Mouse (Mus musculus) kidney, postnatal 10 days (tissue): ENCODE data around the gene Gm49378.

Source experiments
- DNase-seq: peaks from one replicate; pipeline ENCODE4 v3.0.0; 2021; ENCODE audit warnings: mixed read lengths

Gm49378 gene

DNA sequence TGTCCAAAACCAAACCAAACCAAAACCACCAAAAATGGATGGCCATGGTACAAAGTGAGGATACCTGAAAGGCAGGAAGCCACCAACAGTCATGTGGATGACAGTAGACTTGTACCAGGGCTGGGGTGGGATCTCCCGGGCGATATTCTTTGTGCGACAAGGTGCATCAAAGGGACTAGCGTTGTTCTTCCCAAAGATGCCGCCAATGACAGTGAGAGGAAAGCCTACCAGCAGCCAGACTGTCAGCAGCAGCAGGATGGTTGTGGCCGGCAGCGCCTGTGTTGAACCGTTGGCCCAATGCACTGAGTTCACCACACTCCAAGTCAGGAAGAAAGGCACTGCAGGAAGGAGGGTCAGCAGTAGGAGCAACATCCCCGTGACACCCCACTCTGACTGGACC, at the start of gene Gm49378:
TSS of gene Gm49378 (minus strand) at position 101 of the 400 bp plus-strand sequence.
- no peak for DNase-seq

DNA sequence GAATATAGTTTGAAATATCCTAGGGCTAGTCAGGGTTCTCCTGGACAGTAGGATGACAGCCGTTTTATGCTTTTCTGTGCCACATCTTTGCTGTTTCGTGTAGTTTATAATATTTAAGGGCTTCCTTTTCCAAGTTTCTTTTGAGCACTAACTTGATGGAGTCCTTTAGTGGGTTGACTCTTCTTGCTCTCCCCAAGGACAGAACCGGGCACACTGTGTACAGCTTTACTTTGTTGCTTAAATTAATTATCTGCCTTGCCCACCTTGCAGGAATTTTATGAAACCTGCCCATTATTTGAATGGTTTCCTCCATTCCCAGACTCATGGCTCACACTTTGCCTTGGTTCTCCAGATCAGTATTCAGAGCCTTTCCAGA, 44.4 kb upstream of the Gm49378 start:
- DNase-seq, result no peak

DNA sequence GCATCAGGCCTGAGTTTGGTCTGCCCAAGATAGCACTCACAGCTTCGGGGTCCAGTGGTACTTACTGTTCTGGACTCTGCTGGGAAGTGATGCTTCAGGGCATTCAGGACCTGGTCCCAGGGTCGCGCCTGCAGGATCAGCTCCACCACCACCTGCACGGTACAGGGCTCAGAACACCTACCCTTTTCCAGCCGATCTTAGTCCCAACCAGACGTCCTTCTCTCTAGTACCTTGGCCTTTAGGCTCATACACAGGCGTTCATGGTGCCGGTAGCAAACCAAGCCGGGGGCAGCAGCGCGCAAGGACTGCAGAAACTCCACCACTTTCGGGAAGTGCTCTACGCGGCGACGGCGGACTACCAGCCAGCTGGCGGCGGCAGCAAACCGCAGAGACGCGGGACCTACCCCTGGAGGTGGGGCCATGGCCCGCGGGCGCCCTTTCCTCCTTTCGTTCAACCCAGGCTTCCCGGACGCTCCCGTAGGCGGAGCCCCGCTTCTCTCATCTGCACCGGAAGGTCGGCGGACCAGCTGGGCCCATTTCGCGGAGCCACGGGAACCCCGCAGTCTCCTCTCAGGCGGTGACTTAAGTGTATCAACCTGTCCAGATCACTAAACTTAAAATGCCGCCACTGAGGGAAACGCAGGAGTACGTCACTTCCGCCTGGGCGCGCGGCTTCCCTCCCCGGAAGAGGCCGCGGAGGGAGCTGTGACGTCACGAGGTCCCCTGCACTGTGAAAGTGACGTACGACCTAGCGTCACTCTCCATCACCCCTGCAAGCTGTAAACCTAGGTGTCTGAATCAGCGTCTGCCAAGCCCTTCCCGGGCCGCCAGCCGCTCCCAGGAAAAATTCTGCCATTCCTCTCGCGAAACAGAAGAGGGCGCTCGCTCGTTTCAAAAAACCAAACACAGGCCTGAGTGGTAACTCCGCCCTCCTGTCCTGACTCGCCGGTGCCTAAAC, 43.7 kb upstream of the Gm49378 start, which contains the start of gene Tinf2:
TSS of gene Tinf2 (minus strand) at position 661 of the 958 bp plus-strand sequence.
- DNase-seq, result peak; percentile 96

GRCm38 (mm10) chr14:55677615-55678014, 39.9 kb upstream of the Gm49378 start:
- no peak for DNase-seq

GRCm38 (mm10) chr14:55672741-55673060, 35.0 kb upstream of the Gm49378 start:
- no peak for DNase-seq

DNA sequence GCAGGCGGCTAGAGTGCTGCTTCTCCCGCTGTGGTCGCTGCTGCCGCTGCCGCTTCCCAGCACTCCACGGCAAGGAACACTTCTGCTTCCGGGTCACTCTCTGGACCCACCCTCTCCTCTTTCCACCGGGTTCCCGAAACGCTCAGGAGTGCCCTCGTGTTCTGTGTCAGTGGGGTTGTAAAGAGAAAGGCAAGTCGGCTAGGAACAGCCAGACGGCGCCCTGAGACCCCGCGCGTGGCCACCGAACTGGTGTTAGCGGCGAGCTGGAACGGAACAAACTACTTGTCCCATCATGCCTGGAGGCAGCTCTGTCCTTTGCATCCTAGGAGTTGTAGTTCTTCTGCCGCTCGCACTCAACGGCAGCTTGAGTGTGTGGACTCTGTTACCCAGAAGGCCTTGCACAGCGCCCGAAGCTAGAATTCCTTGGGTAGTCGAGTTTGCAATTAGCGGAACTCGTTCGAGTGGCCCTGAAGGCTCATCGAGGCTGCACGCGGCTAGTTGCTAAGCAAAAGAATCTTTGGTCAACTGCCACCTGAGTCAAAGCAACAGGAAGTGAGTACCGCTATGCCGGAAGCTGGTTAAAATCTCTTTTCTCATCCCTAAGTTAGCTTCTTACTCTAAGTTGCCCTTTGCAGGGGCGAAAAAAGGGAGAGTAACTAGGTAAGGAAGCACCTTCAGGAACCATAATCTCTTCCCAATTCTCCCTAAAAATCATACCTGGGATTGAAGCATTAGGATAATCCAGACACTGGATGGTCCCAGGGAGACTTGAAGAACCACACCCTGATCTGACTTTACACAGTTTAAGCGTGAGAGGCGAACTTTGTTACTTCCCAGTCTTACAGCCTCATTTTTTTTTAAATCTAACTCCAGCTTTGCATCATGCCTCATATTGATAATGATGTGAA, 34.4 kb upstream of the Gm49378 start, which contains the start of the genes Gmpr2 and Nedd8:
TSS of gene Gmpr2 (plus strand) at position 109 of the 908 bp plus-strand sequence.
TSS of gene Nedd8 (minus strand) at position 292 of the 908 bp plus-strand sequence.
- peak; percentile 91 for DNase-seq

- DNase-seq, result no peak
These were observed 33.8 kb upstream of the Gm49378 start for GRCm38 (mm10) chr14:55671486-55671832.

DNA sequence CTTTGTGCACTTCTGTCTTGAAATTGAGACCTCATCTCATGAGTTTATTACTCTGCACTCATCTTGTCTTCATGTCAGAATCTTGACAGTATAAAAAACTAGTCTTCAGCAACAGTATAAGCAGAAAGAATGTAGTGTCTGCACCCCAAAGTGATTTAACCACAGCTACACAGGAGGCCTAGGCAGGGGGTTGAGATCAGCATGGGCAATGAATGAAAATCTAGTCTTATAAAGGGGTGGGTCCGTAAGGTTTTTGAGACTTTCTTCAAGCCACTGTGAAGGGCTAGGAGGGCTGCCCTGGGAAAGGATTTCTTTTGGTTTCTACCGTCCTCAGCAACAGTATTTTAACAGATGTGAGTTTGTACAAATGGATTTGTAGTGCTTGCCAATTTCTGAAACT, 22.9 kb upstream of the Gm49378 start:
- DNase-seq, result no peak

DNA sequence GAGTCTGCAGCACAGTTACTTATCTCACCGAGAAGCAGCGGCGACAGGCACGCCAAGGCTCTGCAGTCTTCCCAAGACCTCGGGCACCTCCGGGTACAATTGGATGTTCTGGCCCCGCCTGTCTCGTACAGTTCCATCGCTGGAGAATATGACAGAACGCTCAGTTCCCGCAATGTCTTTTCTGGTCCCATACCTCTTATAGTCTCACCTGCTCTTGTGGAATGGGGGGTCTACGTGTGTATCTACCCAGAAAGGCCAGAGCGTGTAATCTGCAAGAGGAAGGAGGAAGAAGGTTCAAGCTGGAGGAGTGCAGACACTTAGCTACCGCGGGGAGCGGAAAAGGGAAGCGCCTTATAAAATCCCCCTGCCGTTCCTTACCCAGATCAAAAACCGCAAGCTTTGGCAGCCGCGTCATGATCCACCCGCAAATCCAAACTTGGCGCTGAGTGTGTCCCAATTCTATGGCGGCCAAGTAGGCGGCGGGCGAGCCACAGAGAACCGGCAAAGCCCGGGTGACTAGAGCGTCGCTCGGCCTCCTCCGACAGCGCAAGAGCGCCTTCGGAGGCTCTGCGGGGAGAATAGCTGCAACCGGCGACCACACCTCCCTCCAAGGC, 22.4 kb upstream of the Gm49378 start, which contains the start of gene Mdp1:
TSS of gene Mdp1 (minus strand) at position 549 of the 614 bp plus-strand sequence.
- DNase-seq, result peak; percentile 87

- no peak for DNase-seq
These were observed 20.3 kb upstream of the Gm49378 start for GRCm38 (mm10) chr14:55658011-55658410.

DNA sequence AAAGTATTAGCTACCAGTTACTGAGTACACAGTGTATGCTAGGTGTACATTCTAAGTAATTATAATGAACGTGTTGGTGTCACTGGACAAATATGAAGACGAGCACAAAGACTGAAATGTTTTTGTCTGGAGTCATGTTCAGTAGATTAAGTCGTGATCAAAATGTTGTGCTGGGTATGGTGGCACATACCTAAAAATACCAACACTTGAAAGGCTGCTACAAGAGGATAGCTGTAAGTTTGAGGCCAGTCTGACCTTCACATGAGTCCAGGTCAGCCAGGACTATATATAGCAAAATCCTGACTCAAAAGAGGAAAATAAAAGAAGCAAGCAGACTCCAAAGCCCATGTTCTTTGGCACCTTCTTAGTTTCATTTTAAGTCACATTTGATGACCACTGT, 19.2 kb upstream of the Gm49378 start:
- DNase-seq, result no peak

DNA sequence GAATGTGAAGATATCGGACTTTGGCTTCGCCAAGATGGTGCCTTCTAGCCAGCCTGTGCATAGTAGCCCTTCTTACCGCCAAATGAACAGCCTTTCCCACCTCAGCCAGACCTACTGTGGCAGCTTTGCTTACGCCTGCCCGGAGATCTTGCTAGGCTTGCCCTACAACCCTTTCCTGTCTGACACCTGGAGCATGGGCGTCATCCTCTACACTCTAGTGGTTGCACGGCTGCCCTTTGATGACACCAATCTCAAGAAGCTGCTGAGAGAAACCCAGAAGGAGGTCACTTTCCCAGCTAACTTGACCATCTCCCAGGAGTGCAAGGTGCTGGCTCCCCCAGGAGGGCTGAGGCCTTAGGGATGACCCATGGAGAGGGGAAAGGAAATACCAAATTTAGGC, 13.8 kb upstream of the Gm49378 start:
- DNase-seq, result no peak

DNA sequence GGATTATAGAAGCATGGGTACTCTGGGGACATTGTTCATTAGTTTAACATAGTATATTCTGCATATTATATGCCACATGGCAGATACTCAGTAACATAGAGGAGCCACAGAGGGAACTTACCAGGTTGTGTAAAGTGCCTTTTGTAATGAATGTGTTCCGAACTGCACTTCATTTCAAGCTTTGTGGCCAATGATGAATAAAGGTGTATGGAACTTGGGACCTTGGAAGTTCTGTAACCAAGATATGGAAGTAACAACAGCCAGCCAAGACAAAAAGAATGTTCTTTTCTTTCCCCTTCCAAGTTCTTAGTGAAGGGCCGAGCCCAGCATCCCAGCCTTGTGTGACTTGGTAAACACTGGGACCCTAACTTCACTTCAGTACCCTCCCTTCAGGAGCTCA, 12.2 kb upstream of the Gm49378 start, which contains the start of gene Tssk4:
TSS of gene Tssk4 (plus strand) at position 301 of the 400 bp plus-strand sequence.
- no peak for DNase-seq

DNA sequence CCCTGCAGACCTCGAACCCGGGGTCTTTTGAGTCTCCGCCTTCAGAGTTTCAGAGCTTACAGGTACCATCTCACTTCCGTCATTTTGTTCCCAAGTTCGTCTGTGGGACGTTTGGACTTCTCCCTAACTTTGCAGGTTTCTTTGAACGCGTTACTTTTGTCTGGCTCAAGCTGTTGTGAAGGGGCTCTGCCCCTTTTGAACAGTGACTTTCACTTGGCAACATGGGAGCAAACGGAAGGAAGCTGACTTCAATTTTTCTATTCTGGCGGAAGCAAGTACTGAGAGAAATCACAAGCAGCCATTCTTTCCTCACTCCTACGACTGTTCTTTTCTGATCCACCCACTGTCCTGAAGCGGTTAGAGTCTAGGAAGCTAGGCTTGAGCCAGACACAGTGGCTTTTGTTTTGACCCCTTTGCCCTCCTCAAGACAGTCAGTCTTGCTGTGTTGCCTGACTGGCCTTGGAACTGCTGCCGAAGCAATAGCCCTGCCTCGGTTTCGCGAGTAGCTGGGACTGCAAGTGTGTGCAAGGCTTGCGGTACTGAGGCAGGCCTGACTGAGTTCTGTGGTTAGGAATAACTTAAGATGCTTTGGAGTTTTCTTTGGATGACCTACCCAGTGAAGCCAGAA, 6.7 kb upstream of the Gm49378 start:
- peak; percentile 34 for DNase-seq

GRCm38 (mm10) chr14:55643060-55643907, 5.6 kb upstream of the Gm49378 start, which contains the start of gene Tm9sf1:
Tm9sf1 (minus strand) TSS chr14:55643806.
- DNase-seq, result peak; percentile 90

GRCm38 (mm10) chr14:55642679-55643059, 5.0 kb upstream of the Gm49378 start:
- DNase-seq, result no peak

DNA sequence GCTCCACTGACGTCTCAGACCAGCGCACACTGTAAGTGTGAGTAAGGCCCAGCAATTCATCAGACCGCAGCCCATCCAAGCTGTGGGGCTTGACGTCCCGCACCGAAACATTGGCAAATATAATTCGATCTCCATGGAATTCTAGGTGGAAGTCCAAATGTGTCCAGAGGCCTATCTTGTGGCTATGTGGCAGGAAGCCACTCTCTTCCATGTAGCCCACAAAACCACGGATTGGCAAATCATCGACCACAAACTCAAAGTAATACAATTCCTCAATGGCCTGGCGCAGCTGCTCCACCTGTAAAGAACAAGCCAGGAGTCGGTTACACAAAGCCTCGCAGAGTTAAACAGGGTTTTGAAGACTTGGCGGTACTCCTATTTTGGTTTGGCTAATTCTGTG, 3.6 kb upstream of the Gm49378 start:
- no peak for DNase-seq

DNA sequence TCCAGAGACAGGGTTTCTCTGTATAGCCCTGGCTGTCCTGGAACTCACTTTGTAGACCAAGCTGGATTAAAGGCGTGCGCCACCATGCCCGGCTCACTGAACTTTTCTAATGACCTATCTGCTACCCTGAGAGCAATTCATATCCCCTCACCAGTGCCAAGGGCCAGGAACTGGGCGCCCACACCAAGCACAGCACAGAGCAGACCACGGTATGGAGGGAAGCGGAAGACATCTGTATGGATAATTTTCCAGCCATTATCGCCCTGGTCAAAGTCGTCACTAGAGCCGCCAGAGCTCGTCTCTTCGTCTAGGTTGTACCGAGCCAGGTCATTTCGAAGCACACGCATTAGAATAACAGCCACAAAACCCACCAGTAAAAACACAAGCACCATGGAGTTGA, 3.1 kb upstream of the Gm49378 start:
- DNase-seq, result no peak

GRCm38 (mm10) chr14:55635523-55636007, 2.1 kb downstream of the Gm49378 start, which contains the start of gene Ipo4:
Ipo4 (minus strand) TSS chr14:55635957.
- DNase-seq, result peak; percentile 94

GRCm38 (mm10) chr14:55634874-55635522, 2.7 kb downstream of the Gm49378 start:
- peak; percentile 48 for DNase-seq
